Mouse (Mus musculus) liver, embryonic 14.5 days (tissue): ENCODE results near the gene Cd300lf.

Experiments used
- CTCF ChIP-seq: IDR thresholded peaks from 2 replicates; pipeline ENCODE4 v1.5.1; 2016; ENCODE audit warnings: antibody characterized with exemption, low read depth, control low read depth
- EP300 ChIP-seq: IDR thresholded peaks from 2 replicates; pipeline ENCODE4 v1.6.1; 2016; ENCODE audit warnings: antibody characterized with exemption, low read depth

DNA sequence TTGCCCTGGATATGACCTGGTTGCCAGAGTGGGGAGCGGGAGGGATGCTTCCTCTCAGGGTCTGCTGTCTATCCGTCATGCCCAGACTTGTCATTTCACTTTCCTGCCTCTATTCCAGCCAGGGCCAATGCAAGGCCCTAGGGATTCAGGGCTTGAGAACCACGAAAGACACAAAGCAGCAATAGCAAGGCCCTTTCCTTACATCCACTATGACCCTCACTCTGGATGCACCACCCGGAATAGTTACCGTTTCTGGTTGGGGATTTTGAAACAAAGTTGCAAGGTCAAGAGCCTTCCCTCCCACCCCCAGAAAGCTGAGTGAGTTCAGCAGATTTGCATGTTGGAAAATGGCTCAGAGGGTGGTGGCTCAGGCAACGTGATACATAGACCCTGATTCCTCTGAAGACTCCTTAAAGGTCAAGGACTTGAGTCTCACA lies 32.2 kb downstream of the Cd300lf start:
- no peak for TF ChIP-seq CTCF
- TF ChIP-seq EP300: no peak
